Mouse (Mus musculus) embryo, embryonic 10.5 days (tissue): ENCODE measurements around the gene Pip5kl1.
A peak's percentile ranks its signal among the peaks of the same experiment; 100 is the strongest.

Experiments used
- DNase-seq: peaks from one replicate; pipeline ENCODE4 v3.0.0-alpha.2; 2015; ENCODE audit warnings: low spot score

Gene Pip5kl1

GRCm38 (mm10) chr2:32574497-32574896 is at the start of gene Pip5kl1:
Gene Pip5kl1, plus strand, starts transcription at chr2:32574797.
- DNase-seq = no peak

- no peak for DNase-seq
These were observed 48.8 kb upstream of the Pip5kl1 start for GRCm38 (mm10) chr2:32525816-32526215.

GRCm38 (mm10) chr2:32527468-32527966 is 47.1 kb upstream of the Pip5kl1 start:
- DNase-seq = no peak

GRCm38 (mm10) chr2:32528326-32528725 is 46.3 kb upstream of the Pip5kl1 start:
- no peak for DNase-seq

- DNase-seq = no peak
These were observed 44.1 kb upstream of the Pip5kl1 start for GRCm38 (mm10) chr2:32530479-32530878.

- no peak for DNase-seq
These were observed 41.4 kb upstream of the Pip5kl1 start for GRCm38 (mm10) chr2:32533163-32533562.

GRCm38 (mm10) chr2:32534061-32534732 is 40.4 kb upstream of the Pip5kl1 start:
- DNase-seq = peak; percentile 83

GRCm38 (mm10) chr2:32534733-32535471 is 39.7 kb upstream of the Pip5kl1 start, which contains the start of gene Fam102a:
Gene Fam102a, plus strand, starts transcription at chr2:32535332.
- DNase-seq = peak; percentile 98

- DNase-seq = peak; percentile 57
These were observed 39.1 kb upstream of the Pip5kl1 start for GRCm38 (mm10) chr2:32535501-32535991.

- DNase-seq = peak; percentile 60
These were observed 38.4 kb upstream of the Pip5kl1 start for GRCm38 (mm10) chr2:32536086-32536633.

- DNase-seq = peak; percentile 55
These were observed 37.8 kb upstream of the Pip5kl1 start for GRCm38 (mm10) chr2:32536634-32537359.

GRCm38 (mm10) chr2:32537360-32537905 is 37.2 kb upstream of the Pip5kl1 start:
- DNase-seq = no peak

- no peak for DNase-seq
These were observed 36.7 kb upstream of the Pip5kl1 start for GRCm38 (mm10) chr2:32537941-32538340.

GRCm38 (mm10) chr2:32538461-32538860 is 36.1 kb upstream of the Pip5kl1 start:
- DNase-seq = no peak

GRCm38 (mm10) chr2:32539452-32539981 is 35.1 kb upstream of the Pip5kl1 start:
- no peak for DNase-seq

- no peak for DNase-seq
These were observed 33.2 kb upstream of the Pip5kl1 start for GRCm38 (mm10) chr2:32541333-32541908.

- DNase-seq = no peak
These were observed 32.5 kb upstream of the Pip5kl1 start for GRCm38 (mm10) chr2:32541986-32542573.

- no peak for DNase-seq
These were observed 31.6 kb upstream of the Pip5kl1 start for GRCm38 (mm10) chr2:32543031-32543449.

GRCm38 (mm10) chr2:32546951-32547350 is 27.6 kb upstream of the Pip5kl1 start:
- DNase-seq = no peak

- no peak for DNase-seq
These were observed 27.2 kb upstream of the Pip5kl1 start for GRCm38 (mm10) chr2:32547380-32547779.
